Mouse (Mus musculus) limb, embryonic 15.5 days (tissue): ENCODE results near the gene Trappc11. TPM values are rescaled to one million over a fixed set of nuclear protein-coding genes. Genes with fewer than 3 reads are reported as not detected.
"Not testable (repeated sequence)": the region's sequence is repeated elsewhere in the genome, so short reads cannot be mapped to it uniquely, and the experiment has no call there.

ENCODE experiments used
- ATAC-seq: fragments of 200-750 bp; cut with Nextera tagmentation; 2 replicates; pipeline ENCODE4 v1.8.0; 2017; ENCODE audit warnings: low read depth, moderate TSS enrichment; ENCODE audit not compliant: insufficient number of reproducible peaks, low FRiP score, low TSS enrichment
- H3K27ac ChIP-seq: fragments of 300-500 bp; sonication (generic); 2 replicates; pipeline ENCODE4 v1.5.1; 2015; ENCODE audit warnings: moderate library complexity, mild to moderate bottlenecking, inconsistent platforms
- H3K27me3 ChIP-seq: fragments of 300-500 bp; sonication (generic); 2 replicates; pipeline ENCODE4 v1.6.1; 2015; ENCODE audit warnings: inconsistent platforms
- H3K36me3 ChIP-seq: fragments of 300-500 bp; sonication (generic); 2 replicates; pipeline ENCODE4 v1.6.1; 2015; ENCODE audit warnings: inconsistent platforms
- H3K4me1 ChIP-seq: fragments of 300-500 bp; sonication (generic); 2 replicates; pipeline ENCODE4 v1.6.1; 2015; ENCODE audit warnings: inconsistent platforms
- H3K4me2 ChIP-seq: fragments of 300-500 bp; sonication (generic); 2 replicates; pipeline ENCODE4 v1.6.1; 2015; ENCODE audit warnings: mild to moderate bottlenecking, inconsistent platforms
- H3K4me3 ChIP-seq: fragments of 300-500 bp; sonication (generic); 2 replicates; pipeline ENCODE4 v1.5.1; 2015; ENCODE audit warnings: mild to moderate bottlenecking, inconsistent platforms
- H3K9ac ChIP-seq: fragments of 300-500 bp; sonication (generic); 2 replicates; pipeline ENCODE4 v1.6.1; 2015; ENCODE audit warnings: inconsistent platforms
- H3K9me3 ChIP-seq: fragments of 300-500 bp; sonication (generic); 2 replicates; pipeline ENCODE4 v1.6.1; 2016; ENCODE audit warnings: inconsistent platforms
- WGBS: fragments of 180-500 bp; shearing (Covaris S2); methylation state at CpG from one replicate; pipeline ENCODE4 v1.1.7; 2015; 5-methylcytosine and 5-hydroxymethylcytosine counted together
- polyA plus RNA-seq: library from polyadenylated mRNA; unstranded; fragments of >200 nt; fragmentation: Nextera tagmentation; extraction: Ambion mirVana; gene quantifications from 2 replicates; pipeline ENCODE4 v1.2.1, GENCODE M21; 2015

Trappc11 gene
- polyA plus RNA-seq, 1 experiment from 2014 or later: 26.8 TPM

- Histone ChIP-seq H3K4me2 (no peak overlapping the region), H3K9me3 (no peaks in the 10 kb centered on the region), H3K9ac (no peak overlapping the region), H3K27me3 (no peaks in the 10 kb centered on the region), H3K36me3 (peaks cover 4% of the 10 kb centered on the region), H3K4me1 (no peaks in the 10 kb centered on the region), H3K27ac (no peak overlapping the region), H3K4me3 (no peak overlapping the region)
- ATAC-seq: no peak
- WGBS: 60% methylated on average over 12 of the region's 12 CpGs
Measured at GRCm38 (mm10) chr8:47482354-47483071, 50.8 kb downstream of the Trappc11 start.

GRCm38 (mm10) chr8:47480039-47480438 lies 53.2 kb downstream of the Trappc11 start:
- no peak overlapping the region for H3K4me3 ChIP-seq
- H3K27ac ChIP-seq: no peak overlapping the region
- WGBS: 93% methylated on average over 7 of the region's 7 CpGs
- no peak overlapping the region for H3K9ac ChIP-seq
- no peak for ATAC-seq
- H3K4me2 ChIP-seq: no peak overlapping the region
- no peaks in the 10 kb centered on the region for H3K4me1 ChIP-seq
- H3K36me3 ChIP-seq: no peaks in the 10 kb centered on the region
- no peaks in the 10 kb centered on the region for H3K27me3 ChIP-seq
- no peaks in the 10 kb centered on the region for H3K9me3 ChIP-seq

DNA sequence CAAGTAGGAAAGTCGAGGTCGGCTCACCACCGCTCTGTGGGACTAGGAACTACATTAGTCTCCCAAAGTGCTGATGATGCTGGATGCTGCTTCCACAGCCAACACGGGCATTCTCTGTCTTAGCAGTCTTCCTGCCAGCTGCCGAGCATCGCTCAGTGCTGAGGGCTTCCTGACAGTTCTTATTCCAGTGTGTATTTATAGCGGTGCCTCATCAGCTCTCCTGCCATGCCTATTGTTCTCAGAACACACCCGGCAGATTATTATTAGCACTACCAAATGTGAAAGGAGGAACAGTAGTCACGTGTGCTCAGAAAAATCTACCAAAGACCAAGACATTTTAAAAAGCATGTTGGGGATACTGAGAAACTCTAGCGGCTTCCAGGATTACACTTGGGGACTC lies 71.6 kb downstream of the Trappc11 start:
- H3K9me3 ChIP-seq: no peaks in the 10 kb centered on the region

GRCm38 (mm10) chr8:47459216-47459749 lies 74.0 kb downstream of the Trappc11 start:
- no peaks in the 10 kb centered on the region for H3K4me1 ChIP-seq
- H3K36me3 ChIP-seq: no peaks in the 10 kb centered on the region
- no peaks in the 10 kb centered on the region for H3K9me3 ChIP-seq
- no peaks in the 10 kb centered on the region for H3K27me3 ChIP-seq
- no peak for ATAC-seq
- H3K9ac ChIP-seq: no peak overlapping the region
- H3K27ac ChIP-seq: no peak overlapping the region
- 51% methylated on average over 6 of the region's 6 CpGs for WGBS
- H3K4me2 ChIP-seq: no peak overlapping the region
- no peak overlapping the region for H3K4me3 ChIP-seq

More for the DNA sequence above, 71.6 kb downstream of the Trappc11 start:
- Histone ChIP-seq H3K4me3 (no peak overlapping the region), H3K9ac (no peak overlapping the region), H3K27ac (no peak overlapping the region), H3K27me3 (no peaks in the 10 kb centered on the region), H3K4me1 (no peaks in the 10 kb centered on the region), H3K36me3 (no peaks in the 10 kb centered on the region), H3K4me2 (no peak overlapping the region)
- no peak for ATAC-seq
- WGBS: 76% methylated on average over 10 of the region's 10 CpGs

GRCm38 (mm10) chr8:47458591-47458990 lies 74.7 kb downstream of the Trappc11 start:
- WGBS: 93% methylated on average over 10 of the region's 10 CpGs
- Histone ChIP-seq H3K4me3 (no peak overlapping the region), H3K4me2 (no peak overlapping the region), H3K9me3 (no peaks in the 10 kb centered on the region), H3K27ac (no peak overlapping the region), H3K9ac (no peak overlapping the region), H3K36me3 (no peaks in the 10 kb centered on the region), H3K27me3 (no peaks in the 10 kb centered on the region), H3K4me1 (no peaks in the 10 kb centered on the region)
- ATAC-seq: no peak

GRCm38 (mm10) chr8:47449211-47449610 lies 84.1 kb downstream of the Trappc11 start:
- not testable (repeated sequence) for ATAC-seq, H3K9me3 ChIP-seq, H3K4me3 ChIP-seq, H3K4me1 ChIP-seq, H3K27me3 ChIP-seq, H3K4me2 ChIP-seq, H3K36me3 ChIP-seq, H3K9ac ChIP-seq, H3K27ac ChIP-seq
- 93% methylated on average over 2 of the region's 2 CpGs for WGBS

DNA sequence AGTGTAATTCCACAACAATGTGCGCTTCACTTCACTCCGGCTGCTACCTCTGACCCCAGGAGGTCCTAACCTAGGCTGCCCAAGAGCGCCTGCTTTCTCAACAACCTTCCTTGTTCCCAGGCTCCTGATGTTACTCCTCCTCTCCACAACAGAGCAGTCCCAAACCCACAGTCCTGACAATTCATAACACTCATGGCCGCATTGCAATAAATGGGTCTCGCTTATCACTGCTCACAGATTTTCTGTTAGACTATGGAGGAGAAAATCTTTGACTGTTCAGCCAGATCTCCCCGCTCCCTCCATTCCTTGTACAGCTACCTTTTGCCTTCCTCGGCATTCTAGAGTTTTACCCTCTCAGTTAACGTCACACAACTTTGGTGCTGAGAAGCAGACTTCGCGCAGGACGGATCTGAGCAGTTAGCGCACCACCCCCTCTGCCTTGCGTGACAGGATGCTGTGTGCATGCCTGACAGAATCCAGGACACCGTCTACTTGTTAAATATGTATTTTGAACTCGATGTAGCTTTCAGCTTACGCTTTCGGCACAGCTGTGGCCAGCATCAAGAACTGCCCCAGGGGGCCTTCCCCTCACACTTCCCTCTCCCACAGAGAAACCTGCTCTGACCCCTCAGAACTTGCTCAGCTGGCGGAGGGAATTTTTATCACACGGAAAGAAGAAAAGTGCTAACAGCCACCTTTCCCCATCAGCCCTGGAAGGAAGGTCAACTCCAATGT lies 86.8 kb downstream of the Trappc11 start, which contains the start of gene Stox2:
TSS of gene Stox2 (minus strand) at position 51 of the 735 bp plus-strand sequence.
- H3K9ac ChIP-seq: no peak within 1 kb of the TSS
- H3K36me3 ChIP-seq: no peaks in the 10 kb centered on the region
- H3K4me2 ChIP-seq: no peak within 1 kb of the TSS
- H3K27ac ChIP-seq: no peak within 1 kb of the TSS
- no peaks in the 10 kb centered on the region for H3K27me3 ChIP-seq
- H3K9me3 ChIP-seq: no peaks in the 10 kb centered on the region
- no peak within 1 kb of the TSS for H3K4me3 ChIP-seq
- 0 out of 2 replicates have a peak, but pooled peaks cover 2% of the 10 kb centered on the region for H3K4me1 ChIP-seq
- 56% methylated on average over 19 of the region's 19 CpGs for WGBS
- ATAC-seq: no peak

Other genes with a start within 250 kb of the Trappc11 start
- gene Stox2, start 87.1 kb downstream of the Trappc11 start, polyA plus RNA-seq: 11.5 and 14.4 TPM in 2 replicates
- 33.2 and 35.2 TPM in 2 replicates for gene Rwdd4a, start 194 bp upstream of the Trappc11 start, polyA plus RNA-seq
- gene Ing2, start 142.1 kb upstream of the Trappc11 start, polyA plus RNA-seq: 8.5 and 10.1 TPM in 2 replicates
- gene Cdkn2aip, start 180.5 kb upstream of the Trappc11 start, polyA plus RNA-seq: 21.3 and 22.2 TPM in 2 replicates